Mouse (Mus musculus) embryonic stem cell, embryonic (primary cell): ENCODE results near the gene Ghr.

ENCODE experiments used
- CTCF ChIA-PET, 4 experiments: fragments of 300-600 bp in 2 of 4; fragments of 350-600 bp in 2 of 4; sonication (Branson Sonifier 250); formaldehyde crosslinking; loops; one replicate each; lab custom pipeline; 2022; ENCODE audit warnings: inconsistent platforms in 2 of 4; lab: Charles Lee
- POLR2A ChIA-PET, 4 experiments: fragments of 300-600 bp in 2 of 4; fragments of 350-600 bp in 2 of 4; sonication (Branson Sonifier 250); formaldehyde crosslinking; loops; one replicate each; lab custom pipeline; 2022; ENCODE audit warnings: antibody characterized with exemption in 4 of 4, inconsistent platforms in 1 of 4; lab: Charles Lee

Ghr gene

DNA sequence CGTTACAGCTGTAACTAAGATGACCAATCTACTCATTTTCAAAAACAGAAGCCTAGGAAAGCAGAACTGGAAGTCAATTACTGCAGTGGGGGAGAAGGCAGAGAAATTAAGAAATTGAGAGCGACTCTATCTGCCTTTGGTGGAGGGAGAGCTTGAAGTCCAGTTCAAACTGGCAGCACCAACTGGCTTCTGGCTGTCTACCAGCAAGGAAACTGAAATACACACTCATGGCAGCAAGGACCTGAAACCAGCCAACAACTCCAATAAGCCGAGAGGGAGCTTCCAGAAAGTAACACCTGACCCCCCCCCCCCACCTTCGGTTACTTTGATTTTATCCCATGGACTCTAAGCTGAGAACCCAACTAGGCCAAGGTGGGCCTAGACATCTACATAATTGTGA, 114.1 kb downstream of the Ghr start:
- CTCF ChIA-PET = no interaction called here
- POLR2A ChIA-PET = interaction anchor here in 1 of 4 experiments (0.6 kb wide), 1 partner anchor 238 kb away, joined by 7 read pairs; no protein-coding TSS in a partner anchor

DNA sequence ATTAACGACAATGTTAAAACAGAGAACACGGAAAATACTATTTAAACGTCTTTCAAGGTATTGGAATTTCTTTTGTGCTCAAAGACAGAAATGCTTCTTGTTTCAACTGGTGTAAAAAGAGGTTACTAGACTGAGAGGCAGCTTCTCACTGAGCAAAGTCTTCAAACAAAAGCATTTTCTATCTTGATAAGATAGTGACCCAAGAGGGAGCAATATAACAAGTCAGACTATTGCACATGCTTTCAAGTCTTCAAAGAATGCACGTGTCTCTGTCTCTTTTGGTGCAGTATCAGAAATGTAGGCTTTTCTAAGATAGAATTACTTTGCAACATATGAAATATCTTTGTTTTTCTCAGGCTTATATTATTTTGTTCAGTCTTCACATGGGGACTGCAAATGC, 116.7 kb downstream of the Ghr start:
- ChIA-PET POLR2A (no interaction called here), CTCF (interaction anchor here in 1 of 4 experiments (0.5 kb wide), 1 partner anchor 49 kb away, joined by 3 read pairs; no protein-coding TSS in a partner anchor)

DNA sequence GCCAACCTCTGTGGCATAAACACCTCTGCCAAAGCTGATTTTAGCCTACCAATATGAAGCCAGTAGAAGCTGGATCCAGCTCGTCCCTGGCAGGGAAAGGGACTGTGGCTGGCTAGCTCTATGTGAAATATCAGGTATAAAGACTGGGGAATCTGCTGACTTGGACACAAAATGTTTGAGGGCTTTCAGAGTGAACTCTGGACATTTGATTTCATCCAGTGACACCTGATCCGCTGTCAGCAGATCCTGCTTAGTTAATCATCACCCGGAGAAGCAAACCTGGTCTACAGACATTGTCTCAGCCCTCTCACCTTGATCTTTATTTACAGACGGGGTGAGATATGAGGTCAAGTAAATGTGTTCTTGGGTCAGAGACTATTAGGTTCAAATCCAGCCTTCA, 118.5 kb downstream of the Ghr start:
- POLR2A ChIA-PET = interaction anchor here in 1 of 4 experiments (0.6 kb wide), 1 partner anchor 45 kb away, joined by 3 read pairs; no protein-coding TSS in a partner anchor
- CTCF ChIA-PET = no interaction called here

DNA sequence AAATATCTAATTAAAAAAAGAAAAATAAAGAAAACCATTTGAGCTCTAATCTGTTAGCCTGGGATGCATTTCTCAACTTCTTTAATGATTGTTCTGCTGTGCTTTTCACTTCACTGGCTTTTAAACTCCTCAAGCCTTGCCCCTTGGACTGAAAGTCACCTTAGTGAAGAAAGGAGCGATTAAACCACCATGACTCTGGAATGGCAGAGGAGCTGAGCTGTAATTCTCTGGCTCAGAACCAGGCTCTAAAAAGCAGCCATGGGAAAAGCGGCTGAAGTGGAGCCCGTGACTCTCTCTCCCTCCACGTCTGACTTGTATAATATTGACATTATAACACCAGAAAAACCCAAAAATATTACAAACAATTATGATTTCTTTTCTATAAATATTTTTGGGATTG, 126.7 kb downstream of the Ghr start:
- ChIA-PET POLR2A (interaction anchor here in 1 of 4 experiments (0.9 kb wide), 1 partner anchor 52 kb away, joined by 3 read pairs; no protein-coding TSS in a partner anchor), CTCF (interaction anchor here in 1 of 4 experiments (0.8 kb wide), 1 partner anchor 243 kb away, joined by 3 read pairs; no protein-coding TSS in a partner anchor)

DNA sequence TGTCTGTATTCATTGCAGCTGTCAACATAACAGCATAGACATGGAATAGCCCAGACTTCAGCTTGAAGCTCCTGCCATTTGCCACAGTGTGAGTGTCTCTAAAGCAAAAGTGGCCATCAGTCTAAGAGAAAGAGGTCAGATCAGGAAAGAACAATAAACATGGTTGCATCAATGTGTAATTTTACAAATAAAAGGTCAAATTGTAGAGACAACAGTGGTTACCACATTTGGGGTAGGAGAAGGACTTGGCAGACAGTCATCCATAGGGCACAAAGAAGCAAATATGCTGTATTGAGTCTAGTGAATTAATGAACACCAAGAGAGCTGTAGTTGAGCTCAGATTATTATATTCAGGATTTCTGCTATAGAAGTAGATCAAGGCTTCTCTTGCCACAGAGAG, 127.7 kb downstream of the Ghr start:
- ChIA-PET POLR2A (no interaction called here), CTCF (no interaction called here)

DNA sequence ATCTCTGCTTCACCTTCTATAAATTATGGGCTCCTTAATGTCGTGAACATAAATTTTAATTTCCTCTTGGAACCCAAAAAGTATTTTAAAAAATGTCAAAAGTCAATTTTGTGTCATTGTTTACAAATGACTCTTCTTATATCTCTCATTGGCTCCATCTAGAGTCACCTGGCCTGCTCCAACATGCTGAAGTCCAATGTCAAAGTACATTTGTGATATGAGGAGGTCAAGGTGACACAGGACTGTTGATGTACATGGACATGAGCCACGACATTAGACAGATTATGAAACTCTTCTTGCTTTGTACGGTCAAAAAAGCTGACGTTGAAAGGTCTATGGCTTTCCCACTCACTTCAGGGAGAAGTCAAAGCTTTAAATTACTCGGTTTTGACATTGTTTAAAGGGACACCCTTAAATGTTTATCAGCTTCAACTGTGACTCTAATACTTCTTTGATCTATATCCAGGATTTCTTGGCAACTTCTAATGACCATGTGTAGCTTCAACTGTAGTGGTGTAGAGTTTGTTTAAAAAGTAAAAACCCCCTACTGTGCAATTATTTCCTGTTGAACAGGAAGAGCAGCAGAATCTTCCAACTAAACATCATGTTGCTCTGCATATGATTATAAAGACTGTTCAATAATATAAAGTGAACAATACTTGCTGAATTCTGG, 131.1 kb downstream of the Ghr start:
- ChIA-PET CTCF (interaction anchor here in 2 of 4 experiments (0.6 to 1.0 kb wide), 2 partner anchors 8 to 132 kb away, joined by 3 to 6 read pairs; no protein-coding TSS in a partner anchor), POLR2A (interaction anchor here in 1 of 4 experiments (0.6 kb wide), 1 partner anchor 43 kb away, joined by 3 read pairs; no protein-coding TSS in a partner anchor)

DNA sequence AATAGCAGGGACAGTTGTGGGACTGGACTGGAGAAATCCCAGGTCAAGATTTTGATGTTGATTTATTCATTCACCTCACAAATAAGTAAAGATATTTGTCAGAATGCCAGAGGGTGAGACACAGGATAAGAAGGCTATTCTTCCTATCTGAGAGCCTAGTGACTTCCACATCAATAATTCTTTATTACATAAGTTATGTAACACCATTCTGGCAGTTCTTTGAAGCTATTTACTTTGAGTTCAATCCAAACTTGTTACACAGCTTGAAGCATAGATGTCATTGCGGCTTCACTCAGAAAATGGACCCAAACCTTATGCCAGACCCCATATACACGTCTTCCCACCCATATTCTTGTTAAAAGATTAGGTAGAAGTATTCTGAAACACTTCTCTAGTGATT, 133.7 kb downstream of the Ghr start:
- ChIA-PET POLR2A (interaction anchor here in 1 of 4 experiments (0.6 kb wide), 1 partner anchor 18 kb away, joined by 3 read pairs; no protein-coding TSS in a partner anchor), CTCF (no interaction called here)

DNA sequence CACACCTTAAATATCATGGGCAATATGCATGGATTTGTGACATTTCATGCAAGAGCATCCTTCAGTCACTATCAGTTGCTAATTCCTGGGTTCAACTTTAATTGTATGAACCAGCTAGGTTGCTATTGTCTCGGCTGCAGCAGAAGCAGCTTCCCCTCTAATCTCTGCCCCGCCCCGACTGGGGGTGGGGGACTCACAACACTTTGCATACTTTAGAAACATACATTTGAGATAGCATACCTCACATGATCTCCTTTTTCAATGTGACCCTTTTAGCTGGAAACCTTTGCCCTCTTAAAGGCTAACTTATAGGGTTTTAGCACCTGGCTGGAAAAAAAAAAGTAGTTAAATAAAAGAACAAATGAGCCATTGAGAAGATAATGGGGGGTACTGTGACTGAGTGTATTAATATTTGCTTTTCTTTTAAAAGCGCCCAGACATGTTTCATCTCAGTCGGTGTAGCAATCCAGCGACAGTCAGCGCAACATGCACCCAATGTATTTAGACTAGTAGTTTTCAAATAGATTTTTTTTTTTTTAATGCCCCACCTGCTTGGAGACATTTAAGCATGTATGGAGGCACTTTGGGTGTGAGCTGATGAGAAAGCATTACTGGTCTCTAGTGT, 137.9 kb downstream of the Ghr start:
- ChIA-PET CTCF (interaction anchor here in 2 of 4 experiments (0.6 to 0.9 kb wide), 2 partner anchors 7 to 12 kb away, joined by 3 read pairs; no protein-coding TSS in a partner anchor), POLR2A (interaction anchor here in 1 of 4 experiments (1.4 to 1.7 kb wide), 2 partner anchors 9 to 138 kb away, joined by 5 read pairs; partner anchors contain the start of gene Ghr)

DNA sequence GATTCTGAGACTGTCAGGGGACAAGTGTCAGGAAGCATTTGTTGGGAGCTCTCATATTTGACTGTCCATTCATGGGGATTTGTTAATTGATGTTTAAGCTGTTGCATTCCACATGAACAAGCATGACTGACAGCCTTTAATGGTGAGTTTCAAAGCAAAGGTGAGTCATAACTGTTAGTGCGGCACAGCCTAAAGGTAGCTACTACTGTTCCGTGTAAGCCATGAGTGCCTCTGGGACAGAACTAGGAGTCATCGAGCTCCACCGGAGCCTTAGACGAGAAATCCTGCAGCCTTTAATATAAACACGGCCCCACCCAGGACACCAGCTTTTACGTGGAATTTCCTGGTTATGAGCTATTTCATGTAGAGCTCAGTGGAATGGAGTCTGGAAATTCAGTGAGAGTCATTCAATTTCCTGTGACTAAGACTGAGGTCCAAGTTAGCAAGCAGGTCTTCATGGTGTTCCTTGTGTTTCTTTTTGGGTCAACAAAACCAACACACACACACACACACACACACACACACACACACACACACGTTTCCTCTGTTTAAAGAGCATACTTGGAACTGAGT, 138.8 kb downstream of the Ghr start:
- ChIA-PET CTCF (interaction anchor here in 3 of 4 experiments (0.6 to 0.9 kb wide), 3 partner anchors 8 to 66 kb away, joined by 3 read pairs; no protein-coding TSS in a partner anchor), POLR2A (interaction anchor here in 1 of 4 experiments (1.7 kb wide), 1 partner anchor 10 kb away, joined by 5 read pairs; no protein-coding TSS in a partner anchor)

DNA sequence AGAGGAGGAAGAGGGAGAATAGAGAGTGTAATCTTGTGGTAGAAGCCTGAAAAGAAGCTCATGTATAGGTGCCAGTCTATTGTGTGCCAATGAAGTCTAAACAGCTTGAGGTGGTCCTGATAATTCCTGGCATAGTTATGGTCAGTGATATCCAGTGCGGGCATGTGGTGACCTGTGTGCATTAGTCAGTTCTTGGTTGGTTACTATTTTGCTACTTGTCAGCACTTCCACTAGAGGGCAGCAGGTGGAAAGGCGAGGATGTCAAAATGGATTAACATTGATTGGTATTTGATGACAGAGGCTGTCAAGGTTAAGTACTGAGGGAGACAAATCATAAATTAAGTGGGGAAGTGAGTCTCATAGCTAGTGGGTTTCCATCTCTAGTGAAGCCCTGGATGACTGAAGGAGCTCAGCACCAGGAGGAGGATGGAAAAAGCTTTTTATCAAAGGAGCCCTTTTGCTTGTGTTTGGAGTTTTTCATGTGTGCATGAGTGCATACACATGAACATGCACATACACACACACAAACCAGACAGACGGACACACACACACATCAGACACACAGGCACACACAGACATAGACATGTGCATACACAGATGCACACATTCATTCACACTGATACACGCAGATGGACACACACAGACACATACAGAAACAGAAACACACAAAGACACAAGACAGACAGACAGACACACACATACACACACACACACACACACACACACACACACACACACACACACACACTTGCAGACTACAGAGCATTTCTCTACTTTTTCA, 141.6 kb downstream of the Ghr start:
- CTCF ChIA-PET = interaction anchor here in 3 of 4 experiments (0.6 to 1.2 kb wide), 3 partner anchors 9 to 467 kb away, joined by 3 to 4 read pairs (median 3); no protein-coding TSS in a partner anchor
- POLR2A ChIA-PET = no interaction called here

DNA sequence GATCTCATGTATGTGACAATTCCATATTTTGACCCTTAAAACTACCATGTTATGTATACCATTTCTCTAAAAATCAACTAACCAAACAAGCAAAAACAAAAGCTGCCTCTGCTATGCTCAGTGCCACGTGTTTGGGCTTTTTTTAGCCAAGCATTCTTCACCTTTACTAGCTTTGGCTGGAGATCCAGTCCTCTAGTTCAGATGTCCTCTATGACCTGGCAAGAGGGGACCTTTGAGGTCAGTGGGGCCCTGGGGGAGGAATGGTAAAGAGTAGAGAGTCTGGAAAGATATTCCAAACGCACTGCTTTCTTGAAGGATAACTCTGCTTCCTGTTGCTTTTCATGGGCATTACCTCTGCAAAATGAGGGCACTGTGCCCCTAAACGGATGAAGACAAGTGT, 145.9 kb downstream of the Ghr start:
- CTCF ChIA-PET = no interaction called here
- POLR2A ChIA-PET = interaction anchor here in 1 of 4 experiments (0.6 kb wide), 1 partner anchor 557 kb away, joined by 4 read pairs; no protein-coding TSS in a partner anchor

DNA sequence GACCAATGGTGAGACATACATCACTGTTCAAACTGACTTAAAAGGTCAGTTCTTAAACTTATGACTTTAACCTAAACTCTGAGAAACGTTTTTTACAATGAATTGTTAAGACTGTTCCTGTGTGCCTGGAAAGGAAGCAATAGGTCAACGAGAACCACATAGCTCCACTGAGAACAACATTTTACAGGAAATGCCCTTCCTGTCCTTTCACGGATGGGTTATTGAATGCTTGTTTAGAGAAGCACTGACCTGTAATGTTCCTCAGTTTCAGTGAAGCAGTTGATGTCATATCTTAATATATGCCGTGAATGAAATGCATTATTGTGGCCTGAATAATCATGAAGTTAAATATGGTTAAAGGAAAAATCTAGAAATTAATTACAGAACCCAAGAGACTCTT, 147.7 kb downstream of the Ghr start:
- POLR2A ChIA-PET = no interaction called here
- CTCF ChIA-PET = interaction anchor here in 1 of 4 experiments (1.0 kb wide), 1 partner anchor 9 kb away, joined by 3 read pairs; no protein-coding TSS in a partner anchor

DNA sequence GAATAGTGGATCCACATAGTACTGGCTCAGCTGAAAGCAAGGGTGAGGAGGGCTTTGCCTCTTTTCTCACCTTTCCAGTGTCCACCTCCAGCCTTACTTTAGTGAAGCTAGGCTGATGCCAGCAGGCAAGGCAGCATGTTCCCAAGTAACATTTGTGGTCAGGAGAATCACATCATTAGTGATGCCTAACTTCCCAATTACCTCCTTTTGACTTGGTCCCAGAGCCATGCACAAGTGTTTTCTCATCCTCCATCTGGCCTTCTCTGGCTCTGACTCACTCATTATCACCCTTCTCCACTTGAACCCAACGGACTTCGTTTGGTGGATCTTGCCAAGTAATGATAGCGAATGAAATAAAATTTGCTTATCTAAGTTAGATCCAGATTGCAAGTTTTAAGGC, 148.8 kb downstream of the Ghr start:
- CTCF ChIA-PET = interaction anchor here in 1 of 4 experiments (1.0 kb wide), 1 partner anchor 8 kb away, joined by 3 read pairs; no protein-coding TSS in a partner anchor
- POLR2A ChIA-PET = no interaction called here

DNA sequence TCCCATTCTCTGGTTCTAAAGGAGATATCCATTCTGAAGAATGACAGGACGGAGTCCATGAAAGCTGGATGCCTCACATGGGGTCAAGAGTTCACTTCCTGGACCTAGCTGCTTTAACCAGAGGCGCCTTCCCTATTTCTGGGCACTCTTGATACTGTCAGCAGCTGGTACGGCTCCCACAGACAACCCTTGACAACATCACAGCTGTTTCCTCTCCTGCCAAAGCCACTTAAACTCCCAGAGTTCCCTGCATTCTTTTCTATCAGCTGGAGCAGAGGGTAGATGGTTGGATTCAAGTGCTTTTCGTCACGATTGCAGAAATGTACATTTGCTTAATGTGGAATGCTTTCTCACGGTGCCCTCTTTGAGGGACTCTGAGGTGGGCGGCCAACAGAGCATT, 150.0 kb downstream of the Ghr start:
- ChIA-PET CTCF (interaction anchor here in 2 of 4 experiments (0.5 to 1.3 kb wide), 2 partner anchors 9 to 12 kb away, joined by 3 to 4 read pairs; no protein-coding TSS in a partner anchor), POLR2A (interaction anchor here in 1 of 4 experiments (0.5 kb wide), 1 partner anchor 39 kb away, joined by 3 read pairs; no protein-coding TSS in a partner anchor)

DNA sequence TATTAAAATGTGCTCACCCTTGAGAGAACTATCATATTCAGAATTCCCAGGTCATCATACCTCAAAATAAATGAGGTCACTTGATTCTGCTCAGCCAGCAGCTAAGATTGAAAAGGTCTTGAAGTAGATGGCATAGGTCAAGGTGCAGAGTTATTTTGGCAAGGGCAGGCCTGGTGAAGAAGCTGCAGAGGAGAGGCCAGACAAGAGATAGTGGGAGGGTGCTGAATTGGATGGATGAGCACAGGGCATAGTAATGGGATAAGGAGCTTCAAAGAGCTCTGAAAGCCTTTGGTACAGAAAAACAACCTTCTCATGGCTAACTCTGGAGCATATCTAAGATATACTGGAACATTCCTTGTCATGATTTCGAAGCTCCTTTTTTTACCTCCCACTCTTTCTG, 150.5 kb downstream of the Ghr start:
- ChIA-PET POLR2A (interaction anchor here in 1 of 4 experiments (0.5 kb wide), 1 partner anchor 39 kb away, joined by 3 read pairs; no protein-coding TSS in a partner anchor), CTCF (interaction anchor here in 1 of 4 experiments (1.3 kb wide), 1 partner anchor 9 kb away, joined by 4 read pairs; no protein-coding TSS in a partner anchor)

DNA sequence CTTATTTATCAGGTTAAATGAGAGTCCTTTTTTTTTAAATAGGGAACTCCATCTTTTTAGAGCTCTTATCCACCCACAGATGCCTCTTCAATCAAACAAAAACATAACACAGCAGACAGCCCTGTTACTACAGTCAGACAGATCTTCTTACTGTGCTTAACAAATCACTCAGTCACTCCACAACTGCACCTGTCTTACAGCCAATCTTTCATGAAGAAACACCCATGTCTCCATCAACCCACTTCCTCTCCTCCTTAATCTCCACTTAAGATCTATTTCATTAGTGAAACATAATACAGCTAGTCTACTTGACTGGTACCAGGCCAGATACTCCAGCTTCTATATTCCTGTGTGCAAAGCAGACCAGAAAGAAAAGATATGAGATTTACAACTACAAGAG, 153.9 kb downstream of the Ghr start:
- ChIA-PET POLR2A (no interaction called here), CTCF (no interaction called here)

DNA sequence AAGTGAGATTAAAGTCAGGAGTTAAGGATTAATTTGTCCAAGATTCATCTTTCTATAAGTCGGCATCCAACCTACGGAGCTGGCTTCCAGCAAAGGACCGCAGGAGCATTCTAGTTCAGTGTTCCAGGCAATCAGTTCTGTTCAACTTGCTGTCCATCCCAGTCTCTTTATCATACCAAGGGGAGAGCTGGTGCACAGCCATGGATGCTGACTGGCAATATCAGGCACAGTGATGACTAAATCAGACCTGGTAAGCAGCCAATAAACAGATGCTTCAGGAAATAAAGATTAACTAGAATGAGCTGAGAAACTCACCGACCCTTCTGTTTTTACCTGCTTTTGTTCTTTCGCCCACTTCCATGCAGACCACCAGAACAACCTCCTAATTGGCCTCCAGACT, 154.3 kb downstream of the Ghr start:
- CTCF ChIA-PET = no interaction called here
- POLR2A ChIA-PET = no interaction called here

DNA sequence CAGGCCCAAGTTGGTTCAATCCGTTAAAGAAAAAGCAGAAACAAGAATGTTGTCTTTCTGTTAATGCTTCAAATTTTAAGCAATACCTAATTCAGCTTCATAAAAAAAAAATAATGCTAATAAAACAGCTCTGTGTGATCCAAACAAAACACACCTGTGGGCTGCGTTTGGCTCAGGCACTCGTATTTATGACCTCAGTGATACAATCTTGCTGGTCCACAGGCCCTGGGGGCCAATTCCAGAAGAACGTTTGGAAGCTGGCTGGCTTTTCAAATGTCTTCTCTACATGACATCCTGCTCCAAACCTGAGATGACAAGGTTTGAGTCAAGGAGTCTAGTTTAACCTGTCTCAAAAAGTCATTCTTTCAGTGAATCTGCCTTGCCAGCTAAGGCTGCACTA, 156.9 kb downstream of the Ghr start:
- ChIA-PET CTCF (interaction anchor here in 1 of 4 experiments (1.0 kb wide), 1 partner anchor 9 kb away, joined by 3 read pairs; no protein-coding TSS in a partner anchor), POLR2A (interaction anchor here in 1 of 4 experiments (0.6 kb wide), 1 partner anchor 13 kb away, joined by 4 read pairs; no protein-coding TSS in a partner anchor)
